Mouse (Mus musculus): ENCODE measurements around the gene Kcnn4.

The Kcnn4 gene

DNA sequence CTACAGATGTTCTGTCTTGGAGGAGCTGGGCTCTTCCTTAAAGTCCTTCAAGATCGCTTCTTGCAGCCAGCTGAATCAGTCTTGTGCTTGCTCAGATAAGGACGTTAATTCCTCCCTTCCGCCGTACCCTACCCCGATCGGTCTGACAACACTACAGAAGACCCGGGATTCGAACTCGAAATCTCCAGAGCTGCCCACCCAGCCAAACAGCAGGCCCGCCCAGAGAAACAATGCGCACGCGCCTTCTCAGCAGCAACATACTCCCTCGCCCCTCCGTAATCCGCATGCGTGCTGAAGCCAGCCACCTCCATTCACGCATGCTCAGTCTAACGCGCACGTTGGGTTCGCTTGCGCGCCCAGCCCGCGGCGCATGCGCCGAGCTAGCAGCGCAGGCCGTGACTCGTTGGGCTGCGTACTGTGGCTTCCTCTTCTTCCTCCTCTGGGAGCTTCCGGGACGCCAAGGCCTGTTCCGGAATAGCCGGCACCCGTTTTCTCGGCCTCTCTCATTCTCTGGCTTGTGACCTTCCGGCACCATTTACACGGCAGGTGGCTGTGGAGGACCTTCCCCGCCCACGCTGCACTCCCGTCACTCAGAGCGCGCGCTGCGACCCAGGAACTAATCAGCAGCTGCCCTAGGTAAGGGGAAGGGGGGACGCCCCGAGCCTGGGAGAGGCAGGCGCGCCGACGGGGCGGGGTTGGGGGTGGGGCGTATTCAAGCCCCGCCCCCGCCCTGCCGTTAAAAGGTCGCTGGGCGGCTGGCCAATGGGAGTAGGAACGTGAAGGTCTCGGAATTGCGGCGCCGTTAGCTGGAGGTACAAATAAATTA, 29.4 kb downstream of the Kcnn4 start, which contains the start of gene Smg9:
Gene Smg9, plus strand, starts transcription at position 364 of the 826 bp plus-strand sequence.
- ChIA-PET POLR2A (interaction anchor here (0.6 to 3.5 kb wide), 92 partner anchors 8 to 1493 kb away, joined by 3 to 41 read pairs (median 5); partner anchors contain the start of genes Rabac1 (in 2 of the 4), Zfp180 (in 2 of the 4), Zfp235 (in 2 of the 4) and Zfp428 (in 2 of the 4)), CTCF (interaction anchor here (0.5 to 2.9 kb wide), 28 partner anchors 7 to 1258 kb away, joined by 3 to 11 read pairs (median 3); partner anchors contain the start of gene Cadm4 (in 1 of the 4))

DNA sequence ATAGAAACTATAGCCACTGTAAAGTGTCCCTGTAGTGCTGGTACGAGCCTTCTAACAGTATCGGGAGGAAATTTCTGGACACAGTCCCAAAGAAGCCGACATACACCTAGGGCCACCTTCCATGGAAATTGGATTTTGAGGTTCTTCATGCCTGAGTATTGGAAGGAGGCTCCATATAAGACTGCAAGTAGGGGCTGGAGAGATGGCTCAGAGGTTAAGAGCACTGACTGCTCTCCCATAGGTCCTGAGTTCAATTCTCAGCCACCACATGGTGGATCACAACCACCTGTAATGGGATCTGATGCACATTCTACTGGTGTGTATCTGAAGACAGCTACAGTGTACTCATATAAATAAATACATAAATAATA, 30.0 kb downstream of the Kcnn4 start:
- ChIA-PET CTCF (interaction anchor here in 3 of 4 experiments (0.5 to 2.9 kb wide), 21 partner anchors 10 to 201 kb away, joined by 3 to 11 read pairs (median 4); partner anchors contain the start of gene Cadm4 (in 1 of the 3)), POLR2A (interaction anchor here (0.6 to 3.5 kb wide), 71 partner anchors 8 to 881 kb away, joined by 3 to 41 read pairs (median 5); partner anchors contain the start of genes Rabac1 (in 2 of the 4), Zfp428 (in 2 of the 4), Ethe1 (in 1 of the 4) and Irgc1 (in 1 of the 4))

DNA sequence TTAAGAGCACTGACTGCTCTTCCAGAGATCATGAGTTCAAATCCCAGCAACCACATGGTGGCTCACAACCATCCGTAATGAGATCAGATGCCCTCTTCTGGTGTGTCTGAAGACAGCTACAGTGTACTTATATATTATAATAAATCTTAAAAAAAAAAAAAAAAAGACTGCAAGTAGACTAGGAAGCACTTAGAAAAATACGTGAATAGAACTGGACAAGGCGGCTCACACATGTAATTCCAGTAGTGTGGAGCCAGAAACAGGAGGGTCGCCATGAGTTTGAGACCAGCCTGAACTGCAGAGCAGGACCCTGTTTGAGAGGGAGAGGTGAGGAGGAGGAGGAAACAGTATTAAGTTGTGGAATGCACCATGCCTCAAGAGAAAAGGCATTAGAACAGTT, 30.4 kb downstream of the Kcnn4 start:
- CTCF ChIA-PET, result interaction anchor here in 2 of 4 experiments (0.8 to 2.9 kb wide), 8 partner anchors 12 to 200 kb away, joined by 3 to 11 read pairs (median 6); no protein-coding TSS in a partner anchor
- POLR2A ChIA-PET, result interaction anchor here (0.7 to 3.5 kb wide), 42 partner anchors 8 to 881 kb away, joined by 3 to 41 read pairs (median 5); partner anchors contain the start of genes Rabac1 (in 2 of the 4), Zfp428 (in 2 of the 4), Irgc1 (in 1 of the 4) and Irgq (in 1 of the 4)

DNA sequence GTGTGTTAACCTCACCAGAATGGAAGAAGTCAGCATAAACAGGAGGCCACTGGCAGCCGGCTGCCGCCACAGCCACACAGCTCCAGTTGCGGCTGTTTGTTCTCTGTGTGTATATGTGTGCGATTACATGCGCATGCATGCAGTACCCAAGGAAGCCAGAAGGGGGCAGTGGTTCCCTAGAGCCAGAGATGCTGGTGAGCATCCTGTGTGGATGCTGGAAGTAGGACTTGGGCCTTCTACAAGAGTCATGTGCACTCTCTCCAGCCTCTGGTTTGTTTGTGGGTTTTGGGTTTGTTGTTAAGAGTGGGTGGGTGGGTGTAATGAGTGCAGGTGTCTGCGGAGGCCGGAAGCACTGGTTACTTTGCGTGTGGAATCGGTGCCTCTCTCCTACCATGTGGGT, 32.8 kb downstream of the Kcnn4 start:
- CTCF ChIA-PET, result interaction anchor here in 3 of 4 experiments (0.5 to 1.6 kb wide), 14 partner anchors 13 to 79 kb away, joined by 3 to 5 read pairs (median 4); partner anchors contain the start of gene Cadm4 (in 1 of the 3)
- POLR2A ChIA-PET, result interaction anchor here in 3 of 4 experiments (0.6 to 1.7 kb wide), 8 partner anchors 8 to 103 kb away, joined by 3 to 5 read pairs (median 3); no protein-coding TSS in a partner anchor

DNA sequence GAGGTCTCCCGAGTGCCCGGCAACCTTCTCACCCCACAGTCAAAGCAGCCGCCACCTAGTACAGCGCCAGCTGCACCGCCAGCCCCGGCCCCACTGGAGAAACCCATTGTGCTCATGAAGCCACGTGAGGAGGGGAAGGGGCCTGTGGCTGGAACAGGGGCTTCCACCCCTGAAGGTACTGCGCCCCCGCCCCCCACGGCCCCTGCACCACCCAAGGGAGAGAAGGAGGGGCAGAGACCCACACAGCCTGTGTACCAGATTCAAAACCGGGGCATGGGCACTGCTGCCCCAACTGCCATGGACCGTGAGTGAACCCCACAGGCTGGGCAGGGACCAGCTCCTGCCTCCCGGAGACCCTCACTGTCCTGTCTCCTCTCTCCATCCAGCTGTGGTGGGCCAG, 35.6 kb downstream of the Kcnn4 start:
- ChIA-PET CTCF (interaction anchor here in 3 of 4 experiments (0.5 to 2.0 kb wide), 8 partner anchors 10 to 86 kb away, joined by 3 to 15 read pairs (median 6); no protein-coding TSS in a partner anchor), POLR2A (interaction anchor here in 1 of 4 experiments (1.2 kb wide), 1 partner anchor 21 kb away, joined by 3 read pairs; no protein-coding TSS in a partner anchor)

DNA sequence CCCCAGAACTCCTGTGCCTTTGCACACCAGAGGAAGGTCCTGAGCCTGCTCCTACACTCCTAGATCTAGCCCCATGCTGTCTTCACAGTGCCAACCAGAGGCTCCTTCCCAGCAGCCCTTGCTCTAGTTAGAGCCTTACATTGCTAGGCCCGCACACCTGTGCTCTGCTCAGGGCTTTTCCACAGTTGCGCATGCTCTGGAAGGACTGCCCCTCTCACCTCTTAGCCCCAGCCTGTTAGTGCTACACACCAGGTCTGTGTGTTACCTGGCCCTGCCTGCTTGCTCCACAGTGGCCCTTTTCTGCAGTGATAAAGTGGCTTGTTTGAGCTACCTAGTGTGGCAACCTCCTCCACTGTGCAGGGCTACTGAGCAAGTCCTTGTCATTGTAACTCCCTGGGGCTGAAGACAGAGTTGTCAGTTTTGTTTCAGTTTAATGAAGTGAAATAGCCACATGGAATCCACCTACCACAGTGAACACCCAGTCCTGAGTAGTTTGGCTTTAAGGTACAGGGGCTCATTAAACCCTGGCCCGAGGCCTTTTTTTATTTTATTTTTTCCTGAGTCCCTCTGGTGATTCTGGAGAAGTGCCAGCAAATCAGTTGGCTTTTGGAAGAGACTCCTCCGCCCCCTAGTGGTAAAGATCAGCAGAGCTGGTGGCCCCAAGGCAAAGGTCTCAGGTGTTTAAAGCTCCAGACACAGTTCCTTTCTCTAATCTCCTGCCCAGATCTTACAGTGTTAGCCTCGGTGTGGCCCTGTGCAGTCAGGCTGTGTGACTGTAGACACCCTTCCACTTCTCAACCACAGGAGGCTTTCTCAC, 36.7 kb downstream of the Kcnn4 start:
- POLR2A ChIA-PET, result interaction anchor here in 3 of 4 experiments (0.5 to 1.5 kb wide), 11 partner anchors 9 to 124 kb away, joined by 3 to 5 read pairs (median 3); no protein-coding TSS in a partner anchor
- CTCF ChIA-PET, result interaction anchor here (0.5 to 2.0 kb wide), 36 partner anchors 8 to 306 kb away, joined by 3 to 15 read pairs (median 4); partner anchors contain the start of gene Plaur (in 1 of the 4)

DNA sequence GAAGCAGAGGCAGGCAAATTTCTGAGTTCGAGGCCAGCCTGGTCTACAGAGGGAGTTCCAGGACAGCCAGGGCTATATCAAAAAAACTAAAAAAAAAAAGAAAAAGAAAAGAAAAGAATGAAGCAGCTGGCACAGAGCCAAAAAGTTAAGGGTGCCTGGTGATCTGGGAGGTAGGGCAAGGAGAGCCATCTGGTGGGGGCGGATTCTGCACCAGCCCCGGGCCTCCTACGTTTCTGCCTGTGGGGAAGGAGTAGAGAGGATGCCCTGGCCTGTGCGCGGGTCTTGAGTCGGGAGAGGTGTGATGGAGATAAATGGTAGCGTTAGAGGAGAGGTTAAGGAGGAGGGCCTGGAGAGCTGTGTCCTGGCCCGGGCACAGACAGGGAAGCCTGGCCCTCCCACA, 38.1 kb downstream of the Kcnn4 start:
- POLR2A ChIA-PET, result interaction anchor here in 3 of 4 experiments (0.9 to 1.4 kb wide), 6 partner anchors 9 to 60 kb away, joined by 3 to 7 read pairs (median 3); partner anchors contain the start of gene Smg9 (in 2 of the 3)
- CTCF ChIA-PET, result interaction anchor here in 3 of 4 experiments (0.5 to 1.5 kb wide), 3 partner anchors 153 to 1312 kb away, joined by 3 read pairs; no protein-coding TSS in a partner anchor

DNA sequence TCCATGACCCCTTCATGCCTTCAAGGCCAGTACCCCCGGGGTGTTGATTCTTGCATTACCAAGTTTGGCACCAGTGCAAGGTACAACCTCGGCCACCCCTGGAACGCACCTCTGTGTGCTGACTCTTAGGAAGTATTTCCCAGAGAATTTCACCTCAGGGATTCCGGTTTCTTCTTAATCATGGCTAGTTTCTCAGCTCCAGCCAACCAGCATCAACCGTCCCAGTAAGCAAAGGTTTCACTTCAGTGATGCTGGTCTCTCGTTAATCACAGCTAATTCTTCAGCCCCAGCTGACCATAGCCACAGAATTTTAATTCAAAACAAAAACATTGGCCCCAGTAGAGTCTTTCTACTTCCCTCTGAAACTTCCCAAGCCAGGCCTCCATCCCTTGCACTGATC, 40.1 kb downstream of the Kcnn4 start:
- POLR2A ChIA-PET, result interaction anchor here in 3 of 4 experiments (0.8 to 5.2 kb wide), 4 partner anchors 10 to 40 kb away, joined by 3 to 41 read pairs (median 7); partner anchors contain the start of gene Smg9 (in 2 of the 3)
- CTCF ChIA-PET, result interaction anchor here in 2 of 4 experiments (0.6 to 2.7 kb wide), 7 partner anchors 11 to 249 kb away, joined by 3 to 13 read pairs (median 3); partner anchors contain the start of gene Smg9 (in 1 of the 2)

DNA sequence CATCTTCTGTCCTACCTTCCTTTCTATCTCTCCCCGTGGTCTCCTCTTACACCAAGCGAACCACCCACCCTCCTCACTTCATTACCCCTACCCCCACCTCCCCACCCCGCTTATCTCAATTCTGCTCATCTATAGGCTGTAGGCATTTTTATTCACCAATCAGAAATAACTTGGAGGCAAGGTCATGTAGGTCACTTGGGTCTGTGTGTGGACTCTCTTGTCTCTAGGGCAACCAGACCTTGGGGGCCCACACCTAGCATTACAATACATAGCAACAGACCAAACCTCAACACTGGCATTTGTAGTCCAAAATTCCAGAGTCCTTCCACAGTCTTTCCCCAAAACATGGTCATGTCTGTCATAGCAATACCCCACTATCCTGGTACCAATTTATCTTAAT, 40.8 kb downstream of the Kcnn4 start:
- CTCF ChIA-PET, result interaction anchor here in 2 of 4 experiments (0.6 to 2.7 kb wide), 7 partner anchors 26 to 249 kb away, joined by 3 to 13 read pairs (median 3); no protein-coding TSS in a partner anchor
- POLR2A ChIA-PET, result interaction anchor here in 3 of 4 experiments (0.8 to 5.2 kb wide), 5 partner anchors 8 to 473 kb away, joined by 3 to 41 read pairs (median 3); partner anchors contain the start of genes Smg9 (in 2 of the 3) and Rps19 (in 1 of the 3)

DNA sequence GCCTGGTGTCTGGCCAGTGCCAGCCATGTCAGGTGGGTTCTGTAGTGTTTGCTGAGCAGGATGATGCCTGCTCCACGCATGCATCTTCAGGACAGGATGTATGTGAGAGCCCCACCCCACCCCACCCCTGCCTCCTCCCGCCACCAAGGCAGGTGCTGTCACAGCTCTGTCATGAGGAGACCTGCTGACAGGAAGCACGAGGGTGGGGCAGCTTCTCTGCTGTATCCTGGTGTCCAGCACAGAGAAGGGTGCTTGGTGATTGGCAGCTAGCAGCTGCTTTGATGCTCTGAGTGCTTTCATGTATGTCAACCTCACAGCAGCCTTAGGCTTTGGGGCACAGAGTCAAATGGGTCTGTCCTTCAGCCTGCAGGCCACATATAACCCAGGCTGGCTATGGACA, 43.6 kb downstream of the Kcnn4 start:
- ChIA-PET POLR2A (interaction anchor here in 3 of 4 experiments (0.5 to 5.2 kb wide), 13 partner anchors 8 to 94 kb away, joined by 3 to 41 read pairs (median 3); partner anchors contain the start of gene Smg9 (in 2 of the 3)), CTCF (interaction anchor here in 3 of 4 experiments (0.7 to 1.4 kb wide), 5 partner anchors 28 to 90 kb away, joined by 3 to 4 read pairs (median 3); no protein-coding TSS in a partner anchor)

DNA sequence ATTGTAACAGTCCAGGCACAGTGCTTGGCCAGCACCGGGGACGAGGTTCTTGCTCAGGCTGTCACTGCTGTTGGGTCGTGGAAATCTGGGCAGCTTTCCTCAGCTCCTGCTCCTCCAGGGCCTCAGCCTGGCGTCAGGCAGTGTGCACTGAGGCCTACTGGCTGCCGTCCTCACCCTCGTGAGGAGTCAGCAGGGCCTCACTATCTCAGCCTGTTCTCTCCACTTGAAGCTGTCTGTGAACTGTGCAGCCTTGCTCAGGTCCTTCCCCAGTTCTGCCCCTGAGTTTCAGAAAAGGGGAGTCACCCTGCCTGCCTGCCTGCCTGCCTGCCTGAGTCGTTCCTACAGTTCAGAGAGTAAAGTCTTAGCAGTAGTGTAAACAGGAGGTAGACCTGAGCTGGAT, 45.2 kb downstream of the Kcnn4 start:
- ChIA-PET CTCF (interaction anchor here in 3 of 4 experiments (1.1 to 3.4 kb wide), 4 partner anchors 8 to 58 kb away, joined by 3 to 15 read pairs (median 5); no protein-coding TSS in a partner anchor), POLR2A (interaction anchor here in 3 of 4 experiments (1.1 to 1.5 kb wide), 7 partner anchors 10 to 45 kb away, joined by 3 to 6 read pairs (median 4); partner anchors contain the start of gene Smg9 (in 3 of the 3))

DNA sequence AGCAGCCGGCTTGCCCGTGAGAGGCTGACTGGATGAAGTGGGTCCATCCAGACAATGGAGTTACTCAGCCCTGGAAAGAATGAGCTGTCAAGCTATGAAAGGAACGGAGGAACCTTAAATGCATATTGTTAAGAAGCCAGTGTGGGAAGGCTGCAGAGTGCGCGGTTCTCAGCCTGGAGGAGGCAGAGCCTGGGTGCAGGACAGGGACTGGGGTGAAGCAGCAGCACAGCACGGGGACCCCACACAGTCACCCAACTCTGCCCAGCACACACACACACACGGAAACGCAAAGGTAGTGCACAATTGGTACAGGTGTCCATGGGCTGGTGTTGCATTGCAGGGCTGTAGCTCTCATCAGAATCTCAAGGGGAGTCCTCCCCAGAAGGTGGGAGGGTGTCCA, 49.5 kb downstream of the Kcnn4 start:
- ChIA-PET POLR2A (interaction anchor here in 3 of 4 experiments (0.8 to 2.5 kb wide), 6 partner anchors 10 to 111 kb away, joined by 3 to 8 read pairs (median 4); partner anchors contain the start of gene Irgq (in 1 of the 3)), CTCF (interaction anchor here in 2 of 4 experiments (1.2 to 2.0 kb wide), 2 partner anchors 35 to 53 kb away, joined by 5 read pairs; no protein-coding TSS in a partner anchor)

DNA sequence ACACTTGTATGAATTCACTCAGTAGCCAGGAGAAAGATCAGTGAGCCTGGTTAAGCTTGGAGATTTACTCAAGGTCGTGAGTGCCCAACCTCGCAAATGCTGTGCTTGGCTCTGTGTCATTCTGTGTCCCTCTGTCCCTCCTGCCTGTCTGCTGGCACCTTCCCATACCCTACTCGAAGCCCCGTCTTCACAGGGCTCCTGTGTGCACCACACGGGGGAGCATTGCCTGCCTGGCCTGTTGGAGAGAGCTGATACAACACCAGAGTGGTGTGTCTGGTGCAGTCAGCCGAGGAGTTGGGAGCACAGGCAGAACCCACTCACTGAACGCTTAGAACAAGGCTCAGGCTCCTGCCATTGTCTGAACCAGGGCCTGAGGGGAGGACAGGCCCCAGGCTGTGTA, 51.6 kb downstream of the Kcnn4 start:
- ChIA-PET POLR2A (interaction anchor here in 1 of 4 experiments (1.0 to 2.2 kb wide), 2 partner anchors 8 to 22 kb away, joined by 3 to 6 read pairs; partner anchors contain the start of gene Smg9), CTCF (interaction anchor here in 3 of 4 experiments (0.6 to 2.2 kb wide), 5 partner anchors 15 to 207 kb away, joined by 3 to 11 read pairs (median 4); no protein-coding TSS in a partner anchor)

DNA sequence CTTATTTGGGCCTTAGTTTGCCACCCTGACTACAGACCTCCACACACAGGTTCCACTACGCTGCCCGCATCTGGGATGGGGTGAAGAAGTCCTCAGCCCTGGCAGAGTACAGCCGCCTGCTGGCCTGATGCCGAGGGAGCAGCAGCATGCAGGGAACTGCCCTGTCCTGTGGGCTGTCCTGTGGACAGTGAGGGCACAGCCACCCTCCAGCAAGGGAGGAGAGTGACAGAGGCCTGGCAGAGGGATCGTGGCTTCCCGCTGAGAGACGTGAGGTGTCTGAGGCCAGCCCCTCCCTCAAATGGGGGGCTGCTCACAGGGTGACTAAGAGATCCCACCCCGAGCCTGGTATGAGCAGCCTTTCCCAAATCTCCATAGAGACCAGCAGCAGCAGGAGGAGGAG, 52.2 kb downstream of the Kcnn4 start:
- CTCF ChIA-PET, result interaction anchor here in 2 of 4 experiments (0.5 to 2.2 kb wide), 4 partner anchors 15 to 179 kb away, joined by 3 to 11 read pairs (median 4); no protein-coding TSS in a partner anchor
- POLR2A ChIA-PET, result interaction anchor here in 3 of 4 experiments (0.5 to 2.2 kb wide), 9 partner anchors 8 to 81 kb away, joined by 3 to 6 read pairs (median 3); partner anchors contain the start of gene Smg9 (in 1 of the 3)

DNA sequence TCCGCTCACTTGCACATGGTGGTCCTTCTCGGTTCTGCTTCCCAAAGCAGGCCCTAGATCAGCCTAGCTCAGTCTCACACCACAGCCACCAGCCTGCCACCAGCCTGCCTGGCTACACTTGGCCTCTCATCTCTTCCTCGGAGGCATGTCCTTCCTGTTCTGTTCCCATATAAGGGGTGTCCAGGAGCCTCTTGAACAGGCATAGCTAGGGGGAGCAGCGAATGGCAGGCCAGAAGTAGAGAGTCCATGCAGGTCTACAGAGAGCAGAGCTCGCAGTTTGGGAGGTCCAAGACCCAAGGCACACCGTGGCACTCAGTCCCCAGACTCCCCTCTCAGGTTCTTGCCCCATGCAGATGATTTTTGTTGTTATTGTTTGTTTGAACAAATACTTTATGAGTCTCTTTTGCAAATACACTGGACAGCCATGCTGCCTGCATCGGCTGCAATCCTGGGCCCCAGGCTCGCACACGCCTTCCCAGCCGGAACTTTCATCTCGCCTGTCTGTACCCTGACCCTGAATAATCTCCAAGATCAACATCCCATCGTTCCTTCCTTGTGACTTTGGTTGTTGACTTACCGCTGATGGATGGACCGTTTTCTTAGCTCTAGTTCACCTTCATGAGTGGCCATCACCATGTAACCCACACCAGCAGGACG, 53.2 kb downstream of the Kcnn4 start:
- POLR2A ChIA-PET, result interaction anchor here in 3 of 4 experiments (0.5 to 2.1 kb wide), 13 partner anchors 9 to 111 kb away, joined by 3 to 8 read pairs (median 3); partner anchors contain the start of gene Zfp428 (in 1 of the 3)
- CTCF ChIA-PET, result interaction anchor here in 3 of 4 experiments (0.5 to 2.2 kb wide), 4 partner anchors 19 to 93 kb away, joined by 3 to 11 read pairs (median 4); no protein-coding TSS in a partner anchor
